Mouse (Mus musculus) small intestine, adult 10 weeks (tissue): Measurements from ENCODE around the gene Ralb. TPM values are rescaled to one million over a fixed set of nuclear protein-coding genes. Genes with fewer than 3 reads are reported as not detected.

Experiments
- polyA plus RNA-seq: library from polyadenylated mRNA; stranded (reverse); fragments of 350-450 nt; fragmentation: Illumina TruSeq; extraction: RNeasy Lipid Tissue Mini Kit (QIAGEN cat#74804); gene quantifications from one replicate; pipeline ENCODE4 v1.2.3, GENCODE M21; 2014; ENCODE audit warnings: low replicate concordance

Ralb gene
- 7.4 TPM for polyA plus RNA-seq

DNA sequence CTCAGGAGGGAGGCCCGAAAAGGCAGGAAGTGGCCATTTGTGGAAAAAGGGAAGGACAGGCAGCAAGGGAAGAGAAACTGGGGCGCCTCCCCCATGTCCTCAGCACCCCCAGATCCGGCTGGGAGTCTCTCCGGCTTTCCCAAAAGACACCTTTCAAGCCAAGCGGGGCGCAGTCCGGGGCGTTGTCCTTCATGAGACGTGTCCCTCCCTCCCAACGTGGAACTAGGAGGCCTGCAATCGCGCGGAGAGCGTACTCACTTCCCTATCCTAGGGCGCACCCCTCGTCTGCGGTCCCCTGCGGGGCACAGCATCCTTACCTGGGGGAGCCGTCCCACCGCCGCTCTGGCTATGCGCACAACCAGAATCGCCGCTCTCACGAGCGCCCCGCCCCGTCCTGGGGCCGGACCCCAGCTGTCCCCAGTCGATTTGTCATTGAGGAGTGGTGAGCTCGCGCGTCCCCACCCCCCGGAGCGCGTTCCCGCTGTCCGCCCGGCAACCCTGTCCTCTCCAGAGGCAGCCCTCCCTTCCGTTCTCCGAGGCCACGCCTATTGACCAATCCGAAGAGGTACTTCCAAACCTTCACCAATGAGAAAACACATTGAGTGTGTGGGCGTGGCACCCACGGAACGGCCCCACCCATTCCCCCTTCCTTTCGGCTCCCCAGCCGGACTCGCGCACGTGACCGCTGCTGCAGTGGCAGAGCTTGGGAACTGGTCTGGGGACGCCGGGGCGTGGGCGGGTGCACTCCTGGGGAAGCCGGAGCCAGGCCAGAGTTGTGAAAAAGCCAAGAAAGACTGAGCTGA is at the start of gene Ralb:
TSS of gene Ralb (minus strand) at position 535 of the 803 bp plus-strand sequence.

DNA sequence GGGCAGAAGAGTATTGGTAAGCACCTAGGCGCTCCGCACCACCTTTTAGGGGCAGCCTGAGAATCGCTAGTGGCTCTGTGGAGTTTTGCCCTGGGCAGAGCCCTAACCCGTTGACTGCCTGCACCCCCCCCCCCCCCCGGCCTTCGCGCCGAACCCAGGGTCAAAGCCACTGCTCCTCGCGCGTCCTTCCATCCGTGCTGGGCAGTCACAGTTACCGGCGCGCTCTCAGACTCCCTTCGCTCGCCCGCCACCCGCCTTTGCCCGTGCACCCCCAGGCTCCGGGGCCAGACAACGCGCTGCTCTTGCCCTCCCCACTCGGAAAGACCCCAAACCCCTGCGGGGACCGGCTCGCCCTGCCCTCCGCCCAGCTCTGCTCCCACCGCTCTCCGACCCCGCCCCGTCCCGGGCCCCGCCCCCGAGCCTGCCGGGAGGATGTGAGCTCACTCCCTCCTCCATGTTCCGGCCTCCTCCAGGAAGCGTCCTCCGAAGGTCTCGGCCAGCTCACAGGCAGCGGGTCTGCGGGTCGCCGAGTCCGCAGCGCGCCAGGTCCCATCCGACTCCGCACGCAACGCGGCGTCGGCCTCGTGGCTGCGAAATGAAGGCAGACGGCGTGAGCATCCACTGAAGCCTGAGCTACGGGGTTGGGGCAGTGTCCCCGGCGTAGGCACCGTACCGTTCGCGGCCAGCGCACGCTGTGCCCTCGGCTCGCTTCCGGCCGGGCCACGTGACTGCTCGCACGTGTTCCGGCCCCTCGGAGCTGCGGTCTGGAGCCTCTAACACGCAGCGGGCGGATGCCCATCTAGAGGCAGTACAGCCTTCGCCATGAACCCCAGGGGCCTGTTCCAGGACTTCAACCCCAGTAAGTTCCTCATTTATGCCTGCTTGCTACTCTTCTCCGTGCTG is 21.3 kb upstream of the Ralb start, which contains the start of gene Tmem185b:
TSS of gene Tmem185b (plus strand) at position 472 of the 903 bp plus-strand sequence.

GRCm38 (mm10) chr1:119421576-119422421 is 82.8 kb downstream of the Ralb start, which contains the start of gene Inhbb:
Gene Inhbb (minus strand): TSS chr1:119422248.

Other genes starting within 250 kb of the Ralb start
- gene Inhbb, start 82.5 kb downstream of the Ralb start, polyA plus RNA-seq, result 0.33 TPM
- 18.2 TPM for gene Tmem185b, start 21.4 kb upstream of the Ralb start, polyA plus RNA-seq
- 19.0 TPM for gene Epb41l5, start 144.2 kb upstream of the Ralb start, polyA plus RNA-seq